Mouse (Mus musculus): ENCODE measurements at regions not wholly inside any gene's neighbourhood (a gene's known extent, or its start where the extent isn't known, plus 50 kb on each side); places are given as distances from the start of the nearest gene placed in this dataset.
"Not testable (repeated sequence)": the region's sequence is repeated elsewhere in the genome, so short reads cannot be mapped to it uniquely, and the experiment has no call there.

DNA sequence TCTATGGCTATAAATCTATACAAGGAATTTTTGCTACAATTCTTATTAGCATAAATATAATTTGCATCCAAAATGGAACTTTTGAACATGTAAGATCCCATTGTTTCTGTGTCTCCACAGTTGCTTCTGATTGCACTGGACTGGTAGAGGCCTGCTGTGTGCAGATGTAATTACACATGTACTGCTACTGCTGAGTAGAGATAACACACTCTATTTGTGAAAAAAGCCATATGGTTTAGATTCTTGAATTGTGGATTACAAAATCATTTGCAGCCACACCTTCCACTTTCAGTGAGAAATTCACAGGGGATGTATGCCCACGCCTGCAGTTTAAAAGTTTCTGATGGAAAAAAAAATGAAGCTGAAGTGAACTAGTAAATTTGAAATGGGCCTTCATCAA lies 288.2 kb upstream of the Adamts5 start:
- no peak for DNase-seq (ENCODE audit: low read depth, low spot score)

- DNase-seq (ENCODE audit: low read depth, low spot score), result no peak
These were observed 287.3 kb upstream of the Adamts5 start for GRCm38 (mm10) chr16:86188966-86189365.

DNA sequence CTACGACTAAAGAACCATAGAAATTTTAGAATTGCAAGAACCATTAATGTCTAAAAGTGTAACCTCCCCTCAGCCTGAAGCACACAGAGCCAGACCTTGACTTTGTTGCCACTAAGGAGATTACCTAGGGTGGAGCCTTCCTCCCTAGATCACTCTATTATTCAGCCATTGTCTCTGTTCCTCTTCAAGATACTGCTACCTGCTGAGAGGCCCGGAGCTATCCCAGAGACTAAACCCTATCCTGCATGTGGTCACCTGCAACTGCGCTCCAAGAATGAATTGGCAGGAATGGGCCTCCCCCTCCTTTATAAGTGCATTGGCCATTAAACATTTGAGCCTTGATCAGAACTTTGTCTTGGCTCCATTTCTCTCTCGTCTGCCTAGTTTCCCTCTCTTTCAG lies 286.0 kb upstream of the Adamts5 start:
- DNase-seq (ENCODE audit: low read depth, low spot score), result not testable (repeated sequence)

GRCm38 (mm10) chr16:86159021-86159815 lies 257.6 kb upstream of the Adamts5 start:
- no peak for DNase-seq (ENCODE audit: low read depth, low spot score)

- DNase-seq (ENCODE audit: low read depth, low spot score), result no peak
These were observed 236.5 kb upstream of the Adamts5 start for GRCm38 (mm10) chr16:86138171-86138570.

DNA sequence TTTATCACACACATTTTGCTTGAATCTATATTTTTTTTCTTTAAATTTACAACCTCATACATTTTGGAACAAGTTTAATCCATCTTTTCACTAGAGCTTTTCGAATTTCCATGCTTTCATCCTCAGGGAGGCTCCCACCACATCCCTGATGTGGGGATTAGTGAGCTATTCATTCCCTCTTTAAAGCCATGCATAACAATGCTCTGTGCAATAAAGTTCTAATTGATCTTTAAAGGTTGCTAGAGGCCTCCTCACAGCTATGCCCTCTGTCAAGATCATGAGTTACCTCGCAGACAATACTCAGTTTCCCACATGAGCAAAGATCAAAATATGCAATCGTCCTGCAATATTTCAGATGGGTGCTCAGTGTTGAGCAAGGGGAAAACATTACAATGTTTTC lies 234.5 kb upstream of the Adamts5 start:
- no peak for DNase-seq (ENCODE audit: low read depth, low spot score)

GRCm38 (mm10) chr16:86127391-86127790 lies 225.8 kb upstream of the Adamts5 start:
- DNase-seq (ENCODE audit: low read depth, low spot score), result no peak

- DNase-seq (ENCODE audit: low read depth, low spot score), result no peak
These were observed 222.6 kb upstream of the Adamts5 start for GRCm38 (mm10) chr16:86124182-86124581.

DNA sequence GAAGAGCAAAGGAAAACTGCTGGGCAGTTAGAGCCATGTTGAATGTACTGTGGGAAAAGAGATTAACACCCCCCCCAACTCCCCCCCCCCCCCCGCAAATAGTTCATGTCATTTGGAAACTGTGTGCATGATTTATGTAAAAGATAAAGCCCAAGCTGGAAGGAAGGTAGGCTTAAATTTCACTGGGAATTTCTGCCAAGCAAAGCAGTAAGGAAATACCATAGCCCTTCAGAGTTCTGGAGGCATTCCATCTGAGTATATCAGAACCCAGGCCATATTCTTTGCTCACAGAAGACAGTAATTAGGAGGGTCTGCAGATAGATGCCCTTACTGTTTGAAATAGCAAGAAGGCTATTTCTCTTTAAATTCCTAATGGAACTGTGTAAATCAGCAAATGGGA lies 221.3 kb upstream of the Adamts5 start:
- DNase-seq (ENCODE audit: low read depth, low spot score), result no peak

- no peak for DNase-seq (ENCODE audit: low read depth, low spot score)
These were observed 216.3 kb upstream of the Adamts5 start for GRCm38 (mm10) chr16:86117959-86118358.

DNA sequence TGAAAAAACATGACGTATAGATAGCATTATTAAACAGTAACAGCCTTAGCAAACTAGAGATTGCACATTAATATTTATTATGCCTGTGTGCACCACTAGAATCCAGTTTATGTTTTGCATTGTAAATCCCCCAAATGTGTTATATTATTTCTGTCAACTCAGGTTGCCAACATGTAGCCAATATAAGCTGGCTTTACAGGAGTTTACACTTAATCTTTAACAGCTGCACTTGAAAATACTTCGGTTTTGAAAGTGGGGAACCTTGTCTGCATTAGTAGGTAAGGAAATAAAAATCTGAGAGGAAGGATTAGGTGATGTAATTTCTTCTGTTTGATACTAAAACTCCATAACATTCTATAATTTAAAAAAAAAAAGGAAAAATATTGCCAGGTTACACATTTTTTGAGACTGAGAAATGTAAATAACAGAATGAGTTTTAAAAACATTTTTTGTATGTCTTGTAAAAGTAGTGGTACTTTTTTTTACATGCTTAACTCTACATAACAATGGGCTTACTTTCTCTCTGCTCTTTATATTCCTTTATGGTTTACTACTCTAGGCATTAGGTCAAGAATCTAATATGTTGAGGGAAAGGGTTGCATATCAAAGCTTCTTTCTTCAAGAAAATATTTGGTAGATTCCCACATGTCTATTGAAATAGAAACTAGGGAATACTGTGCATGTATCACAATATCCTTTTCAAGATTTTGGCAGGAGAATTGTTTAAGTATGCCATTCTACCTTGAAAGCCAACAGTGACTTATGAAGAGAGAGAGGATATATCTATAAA lies 214.2 kb upstream of the Adamts5 start:
- DNase-seq (ENCODE audit: low read depth, low spot score), result no peak

GRCm38 (mm10) chr16:86094461-86094860 lies 192.8 kb upstream of the Adamts5 start:
- no peak for DNase-seq (ENCODE audit: low read depth, low spot score)

GRCm38 (mm10) chr16:86090175-86090574 lies 188.5 kb upstream of the Adamts5 start:
- no peak for DNase-seq (ENCODE audit: low read depth, low spot score)

- no peak for DNase-seq (ENCODE audit: low read depth, low spot score)
These were observed 185.8 kb upstream of the Adamts5 start for GRCm38 (mm10) chr16:86087421-86087820.

GRCm38 (mm10) chr16:86067628-86068364 lies 166.2 kb upstream of the Adamts5 start:
- no peak for DNase-seq (ENCODE audit: low read depth, low spot score)

DNA sequence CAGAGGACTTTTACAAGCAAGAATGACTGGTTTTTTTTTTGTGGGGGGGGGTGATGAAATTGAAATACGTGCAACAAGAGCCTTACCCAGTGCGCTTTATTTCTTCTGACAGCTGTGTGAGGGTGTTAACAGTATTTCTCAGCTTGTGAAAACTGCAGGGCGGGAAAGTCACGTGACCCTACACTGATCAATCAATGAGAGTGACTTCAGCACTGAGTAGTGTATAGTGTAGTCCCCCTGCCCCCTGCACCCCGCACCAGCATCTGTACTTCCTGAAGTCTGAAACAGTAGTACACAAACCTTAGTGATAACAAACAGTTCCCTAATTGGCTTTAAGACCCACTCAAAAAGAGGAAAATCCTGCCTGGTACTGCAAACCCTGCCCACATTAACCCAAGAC lies 158.5 kb upstream of the Adamts5 start:
- no peak for DNase-seq (ENCODE audit: low read depth, low spot score)

- DNase-seq (ENCODE audit: low read depth, low spot score), result no peak
These were observed 143.1 kb upstream of the Adamts5 start for GRCm38 (mm10) chr16:86044695-86045094.

DNA sequence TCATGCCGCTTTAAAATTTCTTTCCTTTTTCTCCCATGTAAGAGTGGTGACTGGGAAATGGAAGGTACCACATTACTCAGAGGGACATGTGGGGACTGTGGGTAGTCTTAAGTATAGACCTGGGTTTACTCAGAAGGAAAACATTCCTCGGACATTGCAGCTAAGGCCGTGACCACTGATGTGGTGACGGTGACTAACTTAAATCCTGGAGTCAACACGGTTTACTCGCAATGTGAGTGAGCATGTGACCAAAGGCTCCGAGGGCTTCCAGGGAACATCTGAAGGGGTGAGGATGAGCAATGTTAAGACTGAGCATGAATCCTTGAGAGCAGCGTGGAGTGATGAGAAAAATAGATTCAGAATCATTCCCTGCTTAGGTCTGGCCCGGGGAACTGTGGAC lies 133.1 kb upstream of the Adamts5 start:
- no peak for DNase-seq (ENCODE audit: low read depth, low spot score)

DNA sequence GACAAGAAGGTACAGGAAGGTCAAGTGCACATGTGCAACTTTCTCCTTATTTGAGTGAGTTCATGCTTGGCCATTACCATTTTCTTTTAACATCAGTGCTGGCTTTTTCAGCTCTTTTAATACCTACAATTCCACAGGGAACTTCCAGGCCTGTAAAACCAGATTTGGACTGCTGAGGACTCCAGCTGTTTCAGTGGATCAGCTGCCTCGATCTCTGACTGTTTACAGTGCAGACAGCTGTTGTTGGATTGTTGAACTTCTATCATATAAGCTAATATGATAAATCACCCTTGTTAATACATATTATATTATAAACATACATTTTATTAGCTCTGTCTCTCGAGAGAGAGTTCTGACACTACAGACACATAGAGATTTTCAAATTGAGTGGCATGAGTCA lies 126.1 kb upstream of the Adamts5 start:
- DNase-seq (ENCODE audit: low read depth, low spot score), result no peak

DNA sequence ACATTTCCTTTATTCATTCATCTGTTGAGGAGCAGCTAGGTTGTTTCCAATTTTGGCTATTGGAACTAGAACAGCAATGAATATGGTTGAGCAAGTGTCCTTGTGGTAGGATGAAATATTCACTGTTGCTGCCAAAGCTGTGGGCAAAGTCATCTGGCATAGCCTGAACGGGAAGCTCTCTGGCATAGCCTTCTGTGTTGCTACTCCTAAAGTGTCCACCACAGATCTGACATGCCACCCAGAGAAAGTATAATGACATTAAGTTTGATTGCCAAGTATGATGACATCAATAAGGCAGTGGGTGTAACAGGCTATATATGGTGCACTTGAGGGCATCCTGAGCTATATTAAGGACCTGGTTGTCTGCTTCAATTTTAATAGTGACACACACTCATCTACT lies 113.7 kb upstream of the Adamts5 start:
- no peak for DNase-seq (ENCODE audit: low read depth, low spot score)

DNA sequence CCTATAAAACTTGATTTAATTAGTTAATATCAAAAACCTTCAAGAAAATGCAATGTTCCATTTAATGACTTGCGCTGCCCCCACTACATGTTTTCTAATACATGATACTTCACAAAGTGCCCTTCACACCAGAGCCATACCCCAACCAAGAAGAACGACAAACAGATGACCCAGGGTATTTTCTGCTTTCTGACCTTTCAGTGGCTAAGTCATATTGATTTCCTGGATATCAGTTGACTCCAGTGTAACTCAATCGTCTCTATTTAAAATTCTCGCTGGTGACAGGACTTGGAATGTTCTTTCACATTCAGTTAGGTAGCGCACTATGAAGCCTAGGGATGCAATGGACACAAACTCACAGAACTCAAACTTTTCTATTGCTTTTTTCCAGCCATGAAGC lies 109.4 kb upstream of the Adamts5 start:
- no peak for DNase-seq (ENCODE audit: low read depth, low spot score)

DNA sequence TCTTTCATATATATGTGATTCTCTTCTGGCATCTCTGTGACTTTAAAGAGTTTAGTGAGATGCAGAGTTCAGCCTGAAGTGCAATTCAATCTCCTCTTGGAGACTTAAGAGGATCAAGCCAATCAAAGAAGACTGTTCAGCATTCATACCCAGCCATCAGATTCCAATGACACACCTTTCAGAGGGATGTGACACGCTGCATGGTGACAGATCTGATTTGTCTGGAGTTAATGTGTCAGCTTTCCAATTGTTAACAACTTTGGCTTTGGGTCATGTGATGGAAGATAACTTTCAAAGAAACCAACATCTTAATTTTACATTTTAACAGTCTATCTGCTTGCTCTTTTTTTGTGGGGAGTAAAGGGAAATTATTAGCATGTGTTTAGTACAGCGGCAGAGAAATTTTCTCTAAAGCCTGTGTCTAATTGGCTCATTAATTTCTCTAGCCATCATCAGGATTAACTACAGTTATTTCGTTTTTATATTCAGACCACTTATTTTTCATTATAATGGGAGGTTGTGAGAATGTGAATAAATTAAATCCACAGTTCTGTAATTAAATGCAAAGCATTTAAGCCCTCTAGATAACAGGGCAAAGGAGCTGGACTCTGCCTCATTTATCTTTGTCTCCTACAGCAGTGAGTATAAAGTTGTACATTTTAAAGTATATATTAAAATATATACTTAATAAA lies 108.2 kb upstream of the Adamts5 start:
- DNase-seq (ENCODE audit: low read depth, low spot score), result no peak

Data from CD4-positive helper T cell, adult 2 months (primary cell).